Mouse (Mus musculus): ENCODE data around the gene Fzr1. TPM values are rescaled to one million over a fixed set of nuclear protein-coding genes. Genes with fewer than 3 reads are reported as not detected.
A peak's percentile ranks its signal among the peaks of the same experiment; 100 is the strongest.

The Fzr1 gene
- polyA plus RNA-seq, 1 experiment from 2014 or later: 85.7 TPM

GRCm38 (mm10) chr10:81405588-81406201 is 27.4 kb upstream of the Fzr1 start:
- H3K4me1 ChIP-seq (replicated peaks): peaks cover 81% of the 10 kb centered on the region
- H3K9ac ChIP-seq: no peak overlapping the region
- H3K4me3 ChIP-seq (replicated peaks): no peak overlapping the region
- H3K27ac ChIP-seq: no peak overlapping the region
- peaks cover 11% of the 10 kb centered on the region; the same call in 1 of the 2 replicates for H3K36me3 ChIP-seq
- H3K9me3 ChIP-seq: no peaks in the 10 kb centered on the region
- no peaks in the 10 kb centered on the region for H3K27me3 ChIP-seq (replicated peaks)
- 55% methylated on average over 13 of the region's 13 CpGs for WGBS
- ATAC-seq: no peak
- no peak overlapping the region for H3K4me2 ChIP-seq (replicated peaks)

GRCm38 (mm10) chr10:81404720-81405119 is 26.4 kb upstream of the Fzr1 start:
- peaks cover 72% of the 10 kb centered on the region for H3K4me1 ChIP-seq (replicated peaks)
- no peaks in the 10 kb centered on the region for H3K27me3 ChIP-seq (replicated peaks)
- WGBS: 61% methylated on average over 18 of the region's 18 CpGs
- no peak overlapping the region for H3K4me3 ChIP-seq (replicated peaks)
- H3K4me2 ChIP-seq (replicated peaks): no peak overlapping the region
- H3K9ac ChIP-seq: no peak overlapping the region
- no peaks in the 10 kb centered on the region for H3K9me3 ChIP-seq
- no peak overlapping the region for H3K27ac ChIP-seq
- peaks cover 20% of the 10 kb centered on the region for H3K36me3 ChIP-seq
- no peak for ATAC-seq

DNA sequence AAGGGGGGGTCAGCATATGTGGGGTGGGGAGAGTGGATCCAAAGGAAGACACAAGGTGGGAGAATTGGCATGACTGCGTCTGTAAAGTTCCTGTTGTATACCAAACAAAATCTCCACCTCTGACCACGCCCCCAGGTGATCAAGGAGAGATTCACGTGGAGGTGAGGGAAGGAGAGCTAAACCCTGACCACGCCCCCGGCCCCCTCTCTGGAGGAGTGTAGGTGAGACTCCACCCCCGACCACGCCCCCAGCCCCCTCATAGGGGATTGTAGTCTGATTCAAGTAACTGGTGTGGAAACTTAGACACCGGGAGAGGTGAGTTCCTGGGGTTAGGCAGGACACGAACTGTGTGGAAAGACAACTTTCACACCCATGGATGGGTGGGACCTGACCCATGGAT is 25.8 kb upstream of the Fzr1 start:
- Histone ChIP-seq H3K4me2 (replicated peaks) (no peak overlapping the region), H3K27me3 (replicated peaks) (no peaks in the 10 kb centered on the region), H3K9me3 (no peaks in the 10 kb centered on the region), H3K4me3 (replicated peaks) (no peak overlapping the region), H3K4me1 (replicated peaks) (peaks cover 66% of the 10 kb centered on the region), H3K27ac (no peak overlapping the region), H3K9ac (no peak overlapping the region), H3K36me3 (peaks cover 24% of the 10 kb centered on the region)
- 31% methylated on average over 9 of the region's 9 CpGs for WGBS
- ATAC-seq: no peak

DNA sequence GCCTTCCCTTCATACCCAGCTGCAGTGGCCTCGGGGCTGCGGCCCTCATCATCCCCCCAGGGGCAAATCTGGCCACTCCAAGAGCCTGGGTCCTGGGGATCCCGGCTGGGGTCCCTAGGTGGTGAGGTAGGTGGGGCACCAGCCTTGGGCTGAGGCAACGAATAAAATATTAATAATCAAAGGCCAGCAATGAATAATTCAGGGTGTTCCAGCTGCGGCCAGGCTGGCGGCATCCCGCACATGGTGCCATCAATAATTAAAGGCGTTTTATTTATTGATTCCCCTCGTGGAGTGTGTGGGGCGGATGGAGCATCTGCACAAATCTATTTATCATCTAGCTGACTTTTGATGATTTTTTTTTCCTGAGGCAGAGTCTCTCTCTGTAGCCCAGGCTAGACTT is 25.2 kb upstream of the Fzr1 start:
- 61% methylated on average over 10 of the region's 10 CpGs for WGBS
- Histone ChIP-seq H3K36me3 (peaks cover 24% of the 10 kb centered on the region), H3K27ac (peak overlapping the region; percentile 82; the same call in 1 of the 2 replicates), H3K27me3 (replicated peaks) (no peaks in the 10 kb centered on the region), H3K4me2 (replicated peaks) (no peak overlapping the region), H3K9me3 (no peaks in the 10 kb centered on the region), H3K4me3 (replicated peaks) (no peak overlapping the region), H3K4me1 (replicated peaks) (peaks cover 60% of the 10 kb centered on the region), H3K9ac (no peak overlapping the region; the same call in 1 of the 2 replicates)
- no peak for ATAC-seq

DNA sequence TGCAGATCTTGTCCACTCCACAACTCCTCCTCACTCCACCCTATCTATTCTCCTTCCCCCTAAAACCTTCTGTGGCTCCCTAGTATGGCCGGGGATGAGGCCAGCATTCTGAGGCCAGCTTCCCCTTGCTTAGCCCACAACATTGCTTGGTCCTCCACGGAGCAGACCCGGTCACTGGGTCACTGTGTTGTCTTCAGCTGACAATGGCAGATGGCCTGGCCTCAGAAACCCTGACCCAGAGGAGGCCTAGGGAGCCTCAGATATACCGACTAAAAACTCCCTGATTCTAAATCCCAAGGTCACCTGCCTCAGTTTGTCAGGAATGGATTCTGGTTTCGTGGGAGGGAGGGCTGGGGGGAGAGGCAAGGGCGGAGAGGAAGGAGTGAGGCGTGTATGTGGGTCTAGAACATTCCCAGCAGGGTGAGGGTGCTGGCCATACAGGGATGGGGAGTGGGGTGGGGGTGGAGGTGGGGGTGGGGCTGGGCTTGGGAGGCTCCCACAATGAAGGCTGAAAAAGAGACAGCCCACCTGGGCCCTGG is 24.0 kb upstream of the Fzr1 start:
- peak overlapping the region; percentile 82 for H3K27ac ChIP-seq
- H3K4me1 ChIP-seq (replicated peaks): peaks cover 51% of the 10 kb centered on the region
- H3K36me3 ChIP-seq: peaks cover 24% of the 10 kb centered on the region
- H3K9me3 ChIP-seq: no peaks in the 10 kb centered on the region
- no peak overlapping the region for H3K9ac ChIP-seq
- no peak overlapping the region for H3K4me3 ChIP-seq (replicated peaks)
- WGBS: 37% methylated on average over 7 of the region's 7 CpGs
- ATAC-seq: no peak
- no peaks in the 10 kb centered on the region for H3K27me3 ChIP-seq (replicated peaks)
- peak overlapping the region; percentile 51 for H3K4me2 ChIP-seq (replicated peaks)

DNA sequence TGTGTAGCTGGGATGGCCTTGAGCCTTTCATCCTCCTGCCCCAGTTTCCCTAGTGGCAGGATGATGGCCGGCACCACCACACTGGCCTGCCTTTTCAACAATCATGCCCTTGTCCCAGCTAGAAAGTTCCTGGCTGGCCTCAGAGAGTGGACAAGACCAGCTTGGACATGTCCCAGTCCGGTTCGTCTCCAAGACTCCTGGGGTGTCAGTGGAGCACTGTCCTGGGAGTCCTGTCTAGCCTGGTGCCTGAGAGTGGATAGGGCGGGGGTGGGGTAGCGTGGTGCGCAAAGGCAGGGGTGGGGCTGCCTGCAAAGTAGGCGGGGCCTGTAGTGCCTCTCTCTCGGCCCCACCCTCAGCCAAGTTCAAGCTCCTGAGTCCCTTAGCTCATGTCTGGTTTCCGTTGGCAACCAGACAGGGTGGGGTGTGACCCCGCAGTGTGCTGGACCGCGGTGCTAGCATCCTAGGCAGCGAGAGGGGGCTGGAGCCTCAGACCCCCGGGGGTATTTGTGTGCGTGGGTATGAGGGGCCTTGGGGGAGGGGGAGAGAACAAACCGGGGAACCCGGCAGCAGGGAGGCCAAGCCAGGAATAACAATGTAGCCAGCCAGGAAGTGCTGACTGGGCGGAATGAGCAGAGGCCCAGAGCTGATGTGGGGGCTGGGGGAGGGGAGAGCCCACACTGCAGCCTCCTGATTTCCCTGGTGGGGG is 23.4 kb upstream of the Fzr1 start:
- 9% methylated on average over 18 of the region's 18 CpGs for WGBS
- Histone ChIP-seq H3K4me3 (replicated peaks) (peak overlapping the region; percentile 22; the same call in 1 of the 2 replicates), H3K36me3 (peaks cover 24% of the 10 kb centered on the region), H3K9ac (no peak overlapping the region), H3K4me1 (replicated peaks) (peaks cover 45% of the 10 kb centered on the region), H3K27ac (peak overlapping the region; percentile 82), H3K4me2 (replicated peaks) (peak overlapping the region; percentile 51), H3K27me3 (replicated peaks) (no peaks in the 10 kb centered on the region), H3K9me3 (no peaks in the 10 kb centered on the region)
- peak; percentile 78 for ATAC-seq

- no peak overlapping the region for H3K4me3 ChIP-seq (replicated peaks)
- H3K9me3 ChIP-seq: no peaks in the 10 kb centered on the region
- H3K36me3 ChIP-seq: peaks cover 23% of the 10 kb centered on the region
- ATAC-seq: peak; percentile 1; the same call in 1 of the 2 replicates
- H3K27ac ChIP-seq: peak overlapping the region; percentile 82
- H3K27me3 ChIP-seq (replicated peaks): no peaks in the 10 kb centered on the region
- peaks cover 42% of the 10 kb centered on the region for H3K4me1 ChIP-seq (replicated peaks)
- no peak overlapping the region for H3K9ac ChIP-seq
- 0 out of 2 replicates have a peak overlapping the region, but pooled peaks have one; percentile 51 for H3K4me2 ChIP-seq (replicated peaks)
- 40% methylated on average over 10 of the region's 10 CpGs for WGBS
Measured at GRCm38 (mm10) chr10:81401205-81401520, 22.8 kb upstream of the Fzr1 start.

DNA sequence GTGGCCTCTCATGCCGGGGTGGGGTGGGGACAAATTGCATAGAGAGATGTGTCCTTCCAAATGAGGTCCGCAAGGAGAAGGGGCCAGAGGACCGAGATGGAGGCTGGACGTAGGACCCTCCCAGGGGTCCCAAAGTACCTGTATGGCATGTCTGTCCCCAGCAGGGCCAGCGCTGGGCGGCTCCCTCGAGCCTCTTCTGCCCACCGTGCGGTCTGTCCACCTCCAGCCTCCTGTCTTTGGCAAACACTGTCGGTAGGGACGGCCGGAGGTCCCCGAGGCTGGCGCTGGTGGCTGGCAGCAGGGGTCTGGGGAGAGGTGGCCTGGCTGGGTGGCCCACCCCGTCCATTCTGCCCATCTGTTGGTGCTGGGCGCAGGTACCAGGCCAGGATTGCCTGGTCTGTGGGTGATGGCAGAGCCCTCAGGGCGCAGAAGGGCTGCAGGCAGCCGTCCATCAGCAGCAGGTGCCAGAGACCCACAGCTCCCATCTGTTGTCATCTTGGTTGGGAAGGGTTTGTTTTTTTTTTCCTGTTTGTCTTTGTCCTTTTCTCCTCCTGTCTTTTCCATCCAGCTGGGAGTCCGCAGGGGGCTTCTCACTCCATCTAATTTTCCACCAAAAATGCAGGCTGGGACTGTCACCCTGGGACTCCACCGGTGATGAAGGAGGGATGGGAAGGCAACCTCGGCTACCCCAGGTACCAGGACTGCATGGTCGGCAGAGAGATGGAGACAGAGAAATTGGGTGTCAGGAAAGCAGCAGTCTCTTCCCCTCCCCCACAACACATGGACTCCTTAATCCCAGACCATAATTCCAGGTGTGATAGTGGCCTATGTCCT is 22.3 kb upstream of the Fzr1 start:
- H3K4me2 ChIP-seq (replicated peaks): no peak overlapping the region
- H3K9ac ChIP-seq: no peak overlapping the region
- H3K4me3 ChIP-seq (replicated peaks): no peak overlapping the region
- peaks cover 18% of the 10 kb centered on the region for H3K36me3 ChIP-seq
- WGBS: 66% methylated on average over 22 of the region's 22 CpGs
- H3K27me3 ChIP-seq (replicated peaks): no peaks in the 10 kb centered on the region
- peaks cover 37% of the 10 kb centered on the region for H3K4me1 ChIP-seq (replicated peaks)
- H3K27ac ChIP-seq: 0 out of 2 replicates have a peak overlapping the region, but pooled peaks have one; percentile 82
- no peaks in the 10 kb centered on the region for H3K9me3 ChIP-seq
- ATAC-seq: no peak

GRCm38 (mm10) chr10:81399798-81400308 is 21.5 kb upstream of the Fzr1 start:
- H3K9ac ChIP-seq: no peak overlapping the region
- whole genome bisulfite sequencing: 81% methylated on average over 18 of the region's 18 CpGs
- H3K27ac ChIP-seq: no peak overlapping the region
- H3K4me1 ChIP-seq (replicated peaks): peaks cover 37% of the 10 kb centered on the region
- H3K4me2 ChIP-seq (replicated peaks): no peak overlapping the region
- no peaks in the 10 kb centered on the region for H3K27me3 ChIP-seq (replicated peaks)
- no peaks in the 10 kb centered on the region for H3K9me3 ChIP-seq
- H3K4me3 ChIP-seq (replicated peaks): no peak overlapping the region
- ATAC-seq: no peak
- H3K36me3 ChIP-seq: peaks cover 16% of the 10 kb centered on the region

- 72% methylated on average over 5 of the region's 5 CpGs for WGBS
- Histone ChIP-seq H3K9ac (no peak overlapping the region), H3K4me3 (replicated peaks) (no peak overlapping the region), H3K4me2 (replicated peaks) (no peak overlapping the region), H3K27me3 (replicated peaks) (no peaks in the 10 kb centered on the region), H3K36me3 (peaks cover 13% of the 10 kb centered on the region), H3K9me3 (no peaks in the 10 kb centered on the region), H3K4me1 (replicated peaks) (peaks cover 36% of the 10 kb centered on the region), H3K27ac (no peak overlapping the region)
- ATAC-seq: no peak
Measured at GRCm38 (mm10) chr10:81399296-81399695, 21.0 kb upstream of the Fzr1 start.

GRCm38 (mm10) chr10:81396749-81397148 is 18.4 kb upstream of the Fzr1 start:
- ATAC-seq: no peak
- H3K27ac ChIP-seq: no peak overlapping the region

GRCm38 (mm10) chr10:81395865-81396264 is 17.5 kb upstream of the Fzr1 start:
- no peaks in the 10 kb centered on the region for H3K27me3 ChIP-seq (replicated peaks)
- 88% methylated on average over 4 of the region's 4 CpGs for WGBS
- H3K4me1 ChIP-seq (replicated peaks): peaks cover 18% of the 10 kb centered on the region
- H3K27ac ChIP-seq: no peak overlapping the region
- H3K36me3 ChIP-seq: peaks cover 13% of the 10 kb centered on the region
- no peaks in the 10 kb centered on the region for H3K9me3 ChIP-seq
- ATAC-seq: no peak
- H3K4me2 ChIP-seq (replicated peaks): no peak overlapping the region
- H3K9ac ChIP-seq: no peak overlapping the region
- H3K4me3 ChIP-seq (replicated peaks): no peak overlapping the region

More at GRCm38 (mm10) chr10:81396749-81397148, 18.4 kb upstream of the Fzr1 start:
- 85% methylated on average over 5 of the region's 5 CpGs for WGBS
- no peaks in the 10 kb centered on the region for H3K9me3 ChIP-seq
- no peak overlapping the region for H3K9ac ChIP-seq
- H3K4me2 ChIP-seq (replicated peaks): no peak overlapping the region
- H3K36me3 ChIP-seq: peaks cover 13% of the 10 kb centered on the region
- H3K4me1 ChIP-seq (replicated peaks): peaks cover 26% of the 10 kb centered on the region
- no peaks in the 10 kb centered on the region for H3K27me3 ChIP-seq (replicated peaks)
- no peak overlapping the region for H3K4me3 ChIP-seq (replicated peaks)

Measured in intestine, embryonic 15.5 days (tissue).